Mouse (Mus musculus): ENCODE data around the gene Spin1. TPM values are rescaled to one million over a fixed set of nuclear protein-coding genes. Genes with fewer than 3 reads are reported as not detected.

Spin1 gene
- polyA plus RNA-seq (2016; fragmentation: Nextera tagmentation; extraction: Ambion mirVana) = 63.4 and 68.1 TPM in 2 replicates

DNA sequence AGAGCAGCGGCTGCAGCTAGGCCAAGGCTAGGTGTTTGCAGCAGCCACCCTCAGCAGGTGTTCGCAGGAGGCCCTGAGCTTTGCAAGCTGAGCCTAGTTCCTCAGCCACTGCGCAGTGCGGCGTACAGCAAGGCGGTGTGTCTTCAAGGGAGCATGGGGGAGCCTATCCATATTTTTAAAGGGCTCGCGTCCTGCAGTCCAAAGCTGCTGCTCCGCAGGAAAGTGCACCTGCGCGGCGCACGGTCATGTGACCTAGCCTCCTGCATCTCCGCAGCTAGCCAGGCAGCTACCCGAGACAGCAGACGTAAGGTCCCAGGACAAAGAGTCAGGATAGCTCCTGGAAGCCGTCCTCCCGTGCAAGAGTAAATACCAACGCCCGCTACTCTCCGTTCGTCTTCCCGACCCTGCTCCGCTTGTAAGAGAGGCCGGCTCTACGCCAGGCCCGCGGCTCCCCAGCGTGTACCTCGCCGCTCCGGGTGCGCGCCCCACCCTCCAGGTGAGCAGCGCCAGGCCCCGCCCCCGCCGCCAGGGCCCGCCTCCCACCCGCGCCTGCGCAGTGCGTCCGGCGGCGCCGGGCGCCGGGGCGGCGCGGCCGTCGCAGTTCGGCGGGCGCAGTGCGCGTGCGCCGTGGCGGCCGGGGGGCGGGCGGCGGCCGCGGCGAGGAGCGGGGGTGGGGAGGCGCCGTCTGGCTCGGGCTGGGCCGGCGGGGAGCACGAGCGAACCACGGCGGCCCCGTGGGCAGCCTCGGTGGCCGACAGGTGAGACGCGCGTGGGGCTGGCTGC lies at the start of gene Spin1:
Gene Spin1 (plus strand): TSS at position 648 of the 783 bp plus-strand sequence.
- 5% methylated on average over 79 of the region's 85 CpGs for WGBS
- peaks cover 23% of the 10 kb centered on the region; the same call in 1 of the 2 replicates for H3K4me1 ChIP-seq (replicated peaks)
- peak; percentile 89 for ATAC-seq (ENCODE audit: insufficient number of reproducible peaks, low FRiP score)
- H3K9ac ChIP-seq = peak within 1 kb of the TSS; percentile 96
- H3K4me3 ChIP-seq = peak within 1 kb of the TSS; percentile 91
- peaks cover 6% of the 10 kb centered on the region for H3K9me3 ChIP-seq (replicated peaks)
- no peaks in the 10 kb centered on the region for H3K27me3 ChIP-seq (replicated peaks)
- peak within 1 kb of the TSS; percentile 87 for H3K27ac ChIP-seq (ENCODE audit: poor library complexity, severe bottlenecking)
- peaks cover 6% of the 10 kb centered on the region; the same call in 1 of the 2 replicates for H3K36me3 ChIP-seq
- peak within 1 kb of the TSS; percentile 85 for H3K4me2 ChIP-seq

DNA sequence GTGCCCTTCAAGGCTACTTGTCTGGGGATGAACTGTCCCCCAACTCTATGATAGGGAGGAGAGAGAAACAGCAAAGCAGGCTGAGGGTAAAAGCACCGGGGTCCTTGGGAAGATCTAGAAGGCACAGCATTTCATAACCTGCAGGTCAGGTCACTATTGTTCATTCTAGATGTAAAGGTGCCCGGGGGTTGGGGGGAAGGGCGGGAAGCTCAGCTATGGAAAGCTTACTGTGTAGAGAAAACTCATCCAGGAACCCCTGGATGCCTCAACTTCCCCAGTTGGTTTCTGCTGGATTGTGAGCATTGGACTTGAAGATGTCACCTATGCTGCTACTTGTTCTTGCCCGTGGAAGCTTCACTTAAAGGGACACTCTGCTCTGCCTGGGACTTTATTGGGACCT lies 49.7 kb upstream of the Spin1 start:
- Histone ChIP-seq H3K9ac (no peak overlapping the region), H3K9me3 (replicated peaks) (no peaks in the 10 kb centered on the region), H3K4me1 (replicated peaks) (no peaks in the 10 kb centered on the region), H3K27ac (ENCODE audit: poor library complexity, severe bottlenecking) (no peak overlapping the region), H3K27me3 (replicated peaks) (no peaks in the 10 kb centered on the region), H3K36me3 (no peaks in the 10 kb centered on the region), H3K4me3 (no peak overlapping the region), H3K4me2 (no peak overlapping the region)
- 79% methylated on average over 4 of the region's 4 CpGs for WGBS
- no peak for ATAC-seq (ENCODE audit: insufficient number of reproducible peaks, low FRiP score)

DNA sequence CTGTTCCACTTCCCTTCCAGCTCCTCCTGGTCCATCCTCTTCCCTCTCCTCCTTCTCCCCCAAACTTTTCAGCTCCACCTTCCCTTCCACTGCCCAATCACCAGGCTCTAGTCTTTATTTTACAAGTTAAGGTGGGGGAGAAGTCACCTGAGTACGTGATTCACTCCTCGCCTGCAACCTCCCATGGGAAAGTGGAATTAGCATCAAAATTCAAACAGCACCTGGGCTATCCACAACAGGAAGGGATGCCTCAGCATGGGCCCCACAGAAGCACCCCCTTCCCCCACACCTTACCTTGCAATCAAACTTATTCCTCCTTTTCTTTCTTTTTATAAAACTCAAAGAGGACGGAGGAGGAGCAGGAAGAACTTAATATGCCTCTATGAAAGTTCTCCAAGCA lies 48.3 kb upstream of the Spin1 start:
- Histone ChIP-seq H3K36me3 (no peaks in the 10 kb centered on the region), H3K4me3 (no peak overlapping the region), H3K27me3 (replicated peaks) (no peaks in the 10 kb centered on the region), H3K9me3 (replicated peaks) (no peaks in the 10 kb centered on the region), H3K4me2 (no peak overlapping the region), H3K27ac (ENCODE audit: poor library complexity, severe bottlenecking) (no peak overlapping the region), H3K4me1 (replicated peaks) (no peaks in the 10 kb centered on the region), H3K9ac (no peak overlapping the region)
- WGBS = 74% methylated on average over 3 of the region's 3 CpGs
- no peak for ATAC-seq (ENCODE audit: insufficient number of reproducible peaks, low FRiP score)

DNA sequence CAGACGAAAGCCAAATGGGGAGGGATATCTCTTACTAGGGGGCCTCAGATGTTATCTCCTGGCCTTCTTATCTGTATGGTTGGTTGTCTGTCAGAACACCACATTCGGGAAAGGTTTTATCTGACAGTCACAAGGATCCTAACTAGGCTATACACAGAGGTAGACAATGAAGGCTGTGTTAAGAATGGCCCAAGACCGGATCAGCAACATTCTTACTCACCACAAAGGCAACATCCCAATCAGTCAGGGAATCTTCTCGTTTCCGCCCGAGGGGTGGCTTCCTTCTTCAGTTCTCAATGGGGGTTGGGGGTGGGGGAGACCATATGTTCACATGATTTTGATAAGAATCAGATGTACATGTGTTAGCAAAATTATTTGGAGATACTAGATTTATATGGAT lies 37.7 kb upstream of the Spin1 start:
- Histone ChIP-seq H3K9ac (no peak overlapping the region), H3K4me2 (no peak overlapping the region), H3K4me3 (no peak overlapping the region), H3K27me3 (replicated peaks) (no peaks in the 10 kb centered on the region), H3K27ac (ENCODE audit: poor library complexity, severe bottlenecking) (no peak overlapping the region), H3K4me1 (replicated peaks) (no peaks in the 10 kb centered on the region), H3K9me3 (replicated peaks) (no peaks in the 10 kb centered on the region), H3K36me3 (no peaks in the 10 kb centered on the region)
- WGBS = 42% methylated on average over 6 of the region's 6 CpGs
- ATAC-seq (ENCODE audit: insufficient number of reproducible peaks, low FRiP score) = no peak

DNA sequence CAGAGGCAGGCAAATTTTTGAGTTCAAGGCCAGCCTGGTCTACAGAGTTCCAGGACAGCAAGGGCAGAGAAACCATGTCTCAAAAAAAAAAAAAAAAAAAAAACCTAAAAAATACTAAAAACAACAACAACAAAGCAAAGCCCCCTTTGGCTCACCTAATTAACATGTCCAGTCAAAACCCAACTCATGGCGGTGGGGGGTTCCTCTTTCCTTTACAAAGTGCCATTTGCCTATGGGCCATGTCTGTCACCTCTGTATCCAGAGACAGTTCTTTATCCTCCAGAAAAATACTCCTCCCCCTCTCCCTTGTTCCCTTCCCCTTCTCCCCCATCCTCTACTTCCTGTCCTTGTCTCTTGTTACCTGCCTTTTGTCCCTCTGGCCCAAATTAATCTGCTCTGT lies 37.0 kb upstream of the Spin1 start:
- H3K27ac ChIP-seq (ENCODE audit: poor library complexity, severe bottlenecking) = no peak overlapping the region
- WGBS = 75% methylated on average over 1 of the region's 1 CpGs
- H3K4me1 ChIP-seq (replicated peaks) = no peaks in the 10 kb centered on the region
- H3K27me3 ChIP-seq (replicated peaks) = no peaks in the 10 kb centered on the region
- H3K9ac ChIP-seq = no peak overlapping the region
- H3K9me3 ChIP-seq (replicated peaks) = no peaks in the 10 kb centered on the region
- H3K36me3 ChIP-seq = no peaks in the 10 kb centered on the region
- H3K4me3 ChIP-seq = no peak overlapping the region
- no peak for ATAC-seq (ENCODE audit: insufficient number of reproducible peaks, low FRiP score)
- H3K4me2 ChIP-seq = no peak overlapping the region

DNA sequence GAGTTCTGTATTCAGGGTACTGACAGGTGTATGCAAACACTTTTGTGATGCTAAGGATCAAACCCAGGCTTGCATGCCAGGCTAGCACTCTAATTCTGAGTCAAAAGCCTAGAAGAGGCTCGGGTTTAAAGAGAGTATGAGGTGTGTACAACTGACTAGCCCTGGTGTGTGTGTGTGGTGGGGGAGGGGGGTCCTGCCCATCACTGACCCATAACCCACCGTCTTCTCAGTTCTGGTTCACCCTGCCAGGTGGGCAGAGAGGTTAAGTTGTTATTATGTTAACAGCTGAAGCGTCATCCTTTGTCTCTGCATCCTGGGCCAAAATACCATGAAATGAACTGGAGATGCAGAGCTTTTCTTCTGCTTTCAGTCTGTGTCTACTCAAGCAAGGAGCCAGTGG lies 36.3 kb upstream of the Spin1 start:
- ATAC-seq (ENCODE audit: insufficient number of reproducible peaks, low FRiP score) = no peak
- Histone ChIP-seq H3K9me3 (replicated peaks) (no peaks in the 10 kb centered on the region), H3K4me2 (no peak overlapping the region), H3K27ac (ENCODE audit: poor library complexity, severe bottlenecking) (no peak overlapping the region), H3K27me3 (replicated peaks) (no peaks in the 10 kb centered on the region), H3K9ac (no peak overlapping the region), H3K4me3 (no peak overlapping the region), H3K4me1 (replicated peaks) (no peaks in the 10 kb centered on the region), H3K36me3 (no peaks in the 10 kb centered on the region)
- WGBS = 72% methylated on average over 3 of the region's 3 CpGs

DNA sequence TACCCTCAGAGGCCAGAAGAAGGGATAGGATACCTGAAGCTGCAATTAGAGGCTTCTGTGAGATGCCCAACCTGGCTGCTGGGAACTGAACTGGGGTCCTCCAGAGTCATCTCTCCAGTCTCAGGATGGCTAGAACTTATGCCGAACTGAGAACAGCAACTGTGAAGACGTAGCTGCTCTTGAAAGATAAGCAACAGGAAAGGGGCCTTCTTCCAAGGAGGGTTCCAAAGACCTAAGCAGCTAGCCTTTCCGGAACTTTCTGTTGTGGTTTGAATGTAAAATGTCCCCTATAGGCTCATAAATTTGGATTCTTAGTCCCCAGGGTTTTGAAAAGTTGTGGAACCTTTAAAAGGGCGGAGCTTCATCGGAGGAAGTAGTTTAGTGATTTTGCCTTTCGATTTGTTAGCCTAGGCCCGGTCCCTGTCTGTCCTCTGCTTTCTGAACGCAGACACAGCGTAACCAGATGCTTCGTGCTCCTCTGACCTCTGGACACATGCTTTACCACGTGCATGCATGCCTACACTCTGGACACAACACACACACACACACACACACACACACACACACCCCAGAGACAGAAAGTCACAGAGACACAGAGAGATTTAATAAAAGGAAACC lies 29.5 kb upstream of the Spin1 start:
- no peak overlapping the region for H3K9ac ChIP-seq
- no peaks in the 10 kb centered on the region for H3K9me3 ChIP-seq (replicated peaks)
- ATAC-seq (ENCODE audit: insufficient number of reproducible peaks, low FRiP score) = no peak
- no peak overlapping the region for H3K4me2 ChIP-seq
- H3K36me3 ChIP-seq = no peaks in the 10 kb centered on the region
- WGBS = 74% methylated on average over 11 of the region's 11 CpGs
- H3K27me3 ChIP-seq (replicated peaks) = no peaks in the 10 kb centered on the region
- H3K27ac ChIP-seq (ENCODE audit: poor library complexity, severe bottlenecking) = no peak overlapping the region
- no peak overlapping the region for H3K4me3 ChIP-seq
- H3K4me1 ChIP-seq (replicated peaks) = peaks cover 5% of the 10 kb centered on the region; the same call in 1 of the 2 replicates

DNA sequence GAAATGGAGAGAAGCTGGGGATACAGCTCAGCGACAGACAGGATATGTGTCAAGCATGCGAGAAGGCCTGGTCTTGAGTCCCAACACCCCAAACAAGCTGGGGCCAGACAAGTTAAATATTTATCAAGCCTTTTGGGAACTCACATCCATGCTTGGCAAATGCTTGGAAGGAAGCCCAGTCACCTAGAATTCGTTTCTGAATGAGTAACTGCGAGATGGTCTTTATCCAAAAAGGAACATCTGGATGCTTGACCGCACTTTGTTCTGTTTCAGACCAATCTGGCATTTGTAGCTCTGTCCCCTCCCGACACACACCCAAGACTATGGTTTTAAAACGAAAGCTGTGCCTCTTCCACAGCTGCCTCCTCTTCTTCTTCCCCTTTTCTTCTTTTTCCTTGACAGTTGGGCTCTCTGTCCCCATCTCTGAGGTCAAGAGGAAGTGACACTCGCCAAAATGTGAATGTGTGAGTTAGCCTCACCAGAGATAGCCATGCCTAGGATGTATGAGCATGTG lies 28.9 kb upstream of the Spin1 start:
- no peaks in the 10 kb centered on the region for H3K9me3 ChIP-seq (replicated peaks)
- H3K36me3 ChIP-seq = no peaks in the 10 kb centered on the region
- ATAC-seq (ENCODE audit: insufficient number of reproducible peaks, low FRiP score) = no peak
- H3K27ac ChIP-seq (ENCODE audit: poor library complexity, severe bottlenecking) = no peak overlapping the region
- 69% methylated on average over 8 of the region's 8 CpGs for WGBS
- H3K9ac ChIP-seq = no peak overlapping the region
- no peaks in the 10 kb centered on the region for H3K27me3 ChIP-seq (replicated peaks)
- H3K4me1 ChIP-seq (replicated peaks) = peaks cover 5% of the 10 kb centered on the region; the same call in 1 of the 2 replicates
- H3K4me3 ChIP-seq = no peak overlapping the region
- H3K4me2 ChIP-seq = no peak overlapping the region

DNA sequence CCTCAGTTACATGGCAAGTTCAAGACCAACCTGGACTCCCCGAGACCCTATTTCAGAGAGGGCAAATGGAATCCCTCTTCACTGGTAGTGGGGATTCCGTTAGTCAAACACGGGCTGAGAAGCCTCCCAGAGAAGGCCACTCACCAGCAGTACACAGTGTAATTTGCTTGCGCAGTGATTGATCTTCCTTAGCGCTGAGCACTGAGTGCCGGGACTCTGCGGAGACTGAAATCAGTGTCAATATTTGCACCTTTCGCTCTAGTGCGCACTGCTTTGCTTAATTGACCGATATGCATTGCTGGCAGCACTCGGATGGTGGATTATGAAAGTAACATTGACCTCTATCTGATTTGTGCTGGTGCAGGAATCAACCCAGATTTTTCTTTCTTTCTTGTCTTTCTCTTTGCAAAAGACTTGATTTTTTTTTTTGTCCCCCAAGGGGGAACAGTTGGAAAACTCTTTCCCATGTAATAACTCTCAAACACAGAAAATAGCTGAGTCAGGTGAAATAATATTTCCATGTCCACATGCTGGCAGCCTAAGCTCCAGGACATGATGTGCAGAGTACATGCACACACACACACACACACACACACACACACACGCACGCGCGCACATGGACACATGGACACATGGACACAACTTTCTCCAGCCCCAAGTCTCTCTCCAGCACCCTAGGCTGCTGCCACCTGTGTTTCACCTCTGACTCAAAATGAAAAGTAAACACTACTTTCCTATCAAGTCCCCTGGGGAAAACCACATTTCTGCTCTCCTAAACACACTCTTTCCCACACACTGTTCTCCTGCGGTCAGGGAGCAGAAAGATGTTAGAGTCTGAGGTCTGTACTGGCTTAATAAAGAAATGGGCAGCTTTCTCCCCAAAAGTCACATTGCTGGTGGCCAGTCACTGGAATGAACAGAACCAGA lies 27.5 kb upstream of the Spin1 start:
- Histone ChIP-seq H3K4me2 (no peak overlapping the region), H3K27ac (ENCODE audit: poor library complexity, severe bottlenecking) (no peak overlapping the region), H3K27me3 (replicated peaks) (no peaks in the 10 kb centered on the region), H3K4me1 (replicated peaks) (peaks cover 5% of the 10 kb centered on the region; the same call in 1 of the 2 replicates), H3K4me3 (no peak overlapping the region), H3K9ac (no peak overlapping the region), H3K9me3 (replicated peaks) (no peaks in the 10 kb centered on the region), H3K36me3 (no peaks in the 10 kb centered on the region)
- ATAC-seq (ENCODE audit: insufficient number of reproducible peaks, low FRiP score) = no peak
- 89% methylated on average over 16 of the region's 16 CpGs for WGBS

DNA sequence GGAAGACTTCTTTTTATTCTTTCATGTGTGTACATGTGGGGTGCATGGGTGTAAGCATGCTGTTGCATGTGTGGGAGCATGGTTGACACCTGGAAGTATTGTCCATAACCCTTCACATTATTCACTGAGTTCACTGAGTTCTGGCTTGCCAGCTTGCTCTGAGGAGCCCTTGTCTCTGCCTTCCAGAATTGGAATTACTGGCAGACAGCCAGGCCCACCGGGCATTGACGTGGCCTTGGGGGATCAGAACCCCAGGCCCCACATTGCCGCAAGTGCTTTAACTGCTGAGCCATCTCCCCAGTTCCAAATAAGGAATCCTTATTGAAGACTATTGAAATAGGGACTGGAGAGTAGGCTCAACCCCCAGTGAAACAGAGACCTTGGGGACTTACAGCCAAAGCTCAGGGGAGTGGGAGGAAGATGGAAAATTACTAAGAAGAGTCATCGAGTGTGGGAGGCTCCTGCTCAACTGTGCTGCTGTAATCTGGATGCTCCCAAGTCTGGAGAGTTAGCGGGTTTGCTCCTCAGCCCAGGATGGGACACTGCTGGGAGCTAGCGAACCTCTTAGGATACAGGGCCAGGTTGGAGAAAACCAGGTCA lies 26.5 kb upstream of the Spin1 start:
- Histone ChIP-seq H3K4me3 (no peak overlapping the region), H3K9ac (no peak overlapping the region), H3K4me1 (replicated peaks) (peaks cover 5% of the 10 kb centered on the region; the same call in 1 of the 2 replicates), H3K36me3 (no peaks in the 10 kb centered on the region), H3K9me3 (replicated peaks) (no peaks in the 10 kb centered on the region), H3K4me2 (no peak overlapping the region), H3K27me3 (replicated peaks) (no peaks in the 10 kb centered on the region), H3K27ac (ENCODE audit: poor library complexity, severe bottlenecking) (no peak overlapping the region)
- 63% methylated on average over 6 of the region's 6 CpGs for WGBS
- ATAC-seq (ENCODE audit: insufficient number of reproducible peaks, low FRiP score) = no peak

Measured in heart, embryonic 12.5 days (tissue).